Mouse (Mus musculus): Measurements from ENCODE around the gene Vpreb2.
"Not testable (repeated sequence)": the region's sequence is repeated elsewhere in the genome, so short reads cannot be mapped to it uniquely, and the experiment has no call there.

Gene Vpreb2

DNA sequence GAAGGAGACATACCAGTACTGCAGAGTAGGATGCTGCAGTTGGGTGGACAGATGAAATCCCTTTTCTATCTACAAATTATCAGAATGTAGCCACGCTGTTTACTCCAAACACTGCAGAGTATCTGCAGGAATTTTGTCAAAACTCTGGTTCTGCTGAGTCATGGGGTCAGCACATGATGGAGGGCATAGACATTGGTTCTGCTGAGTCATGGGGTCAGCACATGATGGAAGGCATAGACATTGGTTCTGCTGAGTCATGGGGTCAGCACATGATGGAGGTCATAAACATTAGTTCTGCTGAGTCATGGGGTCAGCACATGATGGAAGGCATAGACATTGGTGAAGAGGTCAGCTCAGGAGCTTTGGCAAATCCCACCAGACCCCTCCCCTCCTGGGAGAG, 7.5 kb downstream of the Vpreb2 start:
- no peak for DNase-seq (ENCODE audit: extremely low spot score, low spot score)

- not testable (repeated sequence) for DNase-seq (ENCODE audit: extremely low spot score, low spot score)
These were observed 12.1 kb downstream of the Vpreb2 start for GRCm38 (mm10) chr16:17992321-17992720.

GRCm38 (mm10) chr16:17999668-18000067, 19.4 kb downstream of the Vpreb2 start:
- no peak for DNase-seq (ENCODE audit: extremely low spot score, low spot score)

DNA sequence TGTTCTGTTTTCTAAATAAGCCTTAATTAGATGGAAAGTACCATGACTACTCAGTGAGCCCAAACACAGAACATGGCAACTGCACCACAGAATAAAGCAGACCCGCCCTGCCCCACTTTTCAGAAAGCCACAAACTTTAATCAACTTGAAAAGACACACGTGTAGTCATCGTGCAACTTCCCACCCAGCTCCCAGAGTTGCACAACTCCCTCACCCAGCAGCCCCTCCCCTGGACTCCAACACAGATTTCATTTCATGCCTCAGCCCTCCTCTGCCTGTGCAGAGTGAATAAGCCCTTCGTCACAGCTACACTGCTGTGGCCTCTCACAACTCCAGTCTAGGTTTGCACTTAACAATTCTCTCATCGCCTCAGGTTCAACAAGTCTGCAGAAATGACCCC, 24.4 kb downstream of the Vpreb2 start:
- DNase-seq (ENCODE audit: extremely low spot score, low spot score): no peak

DNA sequence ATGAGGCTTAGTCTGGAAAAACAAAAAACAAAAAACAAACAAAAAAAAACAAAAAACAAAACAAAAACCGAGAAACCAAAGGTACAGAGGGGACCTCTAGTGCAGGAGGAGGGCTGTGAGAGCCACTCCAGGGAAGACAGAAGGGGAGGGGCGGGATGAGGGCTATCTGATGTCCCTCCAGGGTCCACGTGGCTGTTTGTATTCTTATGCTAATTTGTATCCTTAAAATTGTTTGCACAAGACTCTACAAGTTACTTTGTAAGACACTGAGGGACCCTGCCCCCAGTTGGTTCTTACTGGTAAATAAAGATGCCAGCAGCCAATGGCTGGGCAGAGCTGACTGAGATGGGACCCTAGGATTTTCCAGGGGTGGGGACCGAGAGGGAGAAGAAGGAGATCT, 26.9 kb downstream of the Vpreb2 start:
- DNase-seq (ENCODE audit: extremely low spot score, low spot score): no peak

DNA sequence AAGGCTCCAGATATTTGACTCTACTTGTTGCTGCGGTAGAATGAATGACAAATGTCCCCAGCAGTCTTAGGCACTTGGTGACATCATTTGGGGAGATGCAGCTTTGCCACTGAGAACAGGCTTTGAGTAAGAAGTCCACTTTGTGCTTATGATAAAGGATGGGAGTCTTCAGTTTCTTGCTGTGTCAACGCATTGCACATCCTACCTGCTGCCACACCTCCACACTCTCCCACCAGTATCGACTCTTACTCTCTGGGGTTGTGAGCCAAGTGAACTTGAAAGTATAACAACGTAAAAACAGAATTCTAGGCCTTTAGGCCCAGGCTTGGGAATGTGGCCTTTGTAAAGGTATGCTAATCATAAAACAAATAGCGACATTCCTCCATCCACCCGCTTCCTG, 30.9 kb downstream of the Vpreb2 start:
- no peak for DNase-seq (ENCODE audit: extremely low spot score, low spot score)

- DNase-seq (ENCODE audit: extremely low spot score, low spot score): not testable (repeated sequence)
These were observed 36.3 kb downstream of the Vpreb2 start for GRCm38 (mm10) chr16:18016482-18016881.

- DNase-seq (ENCODE audit: extremely low spot score, low spot score): no peak
These were observed 42.7 kb downstream of the Vpreb2 start for GRCm38 (mm10) chr16:18022780-18023557.

DNA sequence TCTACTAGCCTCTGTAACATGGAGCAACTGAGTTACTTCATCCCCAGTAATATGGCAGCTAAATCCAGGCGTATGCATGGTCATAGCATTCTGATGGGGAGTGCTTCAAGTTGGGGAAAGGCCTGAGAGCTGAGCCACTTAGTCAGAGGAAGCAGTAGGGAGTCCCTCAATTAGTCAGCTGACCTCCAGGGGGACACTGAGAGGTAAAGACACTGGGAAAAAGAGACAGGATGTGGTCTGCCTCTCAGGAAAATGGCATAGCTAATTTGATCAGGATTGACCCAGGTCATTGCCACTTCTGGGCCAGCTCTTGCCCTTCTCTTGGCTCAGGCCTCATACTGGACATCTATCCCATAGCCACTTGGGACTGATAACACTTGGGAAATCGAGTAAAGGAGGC, 47.1 kb downstream of the Vpreb2 start:
- DNase-seq (ENCODE audit: extremely low spot score, low spot score): no peak

All from neural tube, embryonic 10.5 days (tissue).